Mouse (Mus musculus) neural tube, embryonic 10.5 days (tissue): ENCODE results near the gene Stard13.

Experiments
- DNase-seq: peaks from one replicate; pipeline ENCODE4 v3.0.0-alpha.2; 2017; ENCODE audit warnings: low spot score; ENCODE audit errors: extremely low spot score

The Stard13 gene

GRCm38 (mm10) chr5:151022939-151023338 lies 210.7 kb downstream of the Stard13 start:
- DNase-seq = no peak

- DNase-seq = no peak
Measured at GRCm38 (mm10) chr5:151022026-151022425, 211.6 kb downstream of the Stard13 start.

GRCm38 (mm10) chr5:151020831-151021230 lies 212.8 kb downstream of the Stard13 start:
- DNase-seq = no peak

GRCm38 (mm10) chr5:151020031-151020820 lies 213.4 kb downstream of the Stard13 start:
- DNase-seq = no peak

- DNase-seq = no peak
Measured at GRCm38 (mm10) chr5:151018959-151019358, 214.7 kb downstream of the Stard13 start.

- no peak for DNase-seq
Measured at GRCm38 (mm10) chr5:151018450-151018849, 215.2 kb downstream of the Stard13 start.

GRCm38 (mm10) chr5:151004216-151004755 lies 229.3 kb downstream of the Stard13 start:
- no peak for DNase-seq

GRCm38 (mm10) chr5:151002051-151002450 lies 231.6 kb downstream of the Stard13 start:
- DNase-seq = no peak

GRCm38 (mm10) chr5:151001111-151001510 lies 232.5 kb downstream of the Stard13 start:
- DNase-seq = no peak

GRCm38 (mm10) chr5:150996586-150996985 lies 237.1 kb downstream of the Stard13 start:
- DNase-seq = no peak

- DNase-seq = no peak
Measured at GRCm38 (mm10) chr5:150994096-150994495, 239.5 kb downstream of the Stard13 start.
